Mouse (Mus musculus): ENCODE measurements around the gene Evl.

GRCm38 (mm10) chr12:108718485-108718884 lies 164.0 kb downstream of the Evl start:
- TF ChIP-seq POLR2A (IDR thresholded peaks at IDR 0.05; ENCODE audit: borderline replicate concordance, control insufficient read depth, low read depth, low read length) (no peak), CTCF (IDR thresholded peaks at IDR 0.05; ENCODE audit: control insufficient read depth, insufficient read depth, low read length) (no peak)
